Mouse (Mus musculus) heart, embryonic 12.5 days (tissue): ENCODE results near the gene Snapc3. TPM values are rescaled to one million over a fixed set of nuclear protein-coding genes. Genes with fewer than 3 reads are reported as not detected.

ENCODE experiments used
- ATAC-seq: fragments of 200-750 bp; cut with Nextera tagmentation; 2 replicates; pipeline ENCODE4 v1.8.0; 2017; ENCODE audit warnings: moderate TSS enrichment, moderate library complexity; ENCODE audit not compliant: insufficient number of reproducible peaks, low FRiP score
- H3K27ac ChIP-seq: fragments of 300-500 bp; sonication (generic); 2 replicates; pipeline ENCODE4 v1.5.1; 2016; ENCODE audit warnings: mild to moderate bottlenecking, moderate library complexity; ENCODE audit not compliant: poor library complexity, severe bottlenecking
- H3K27me3 ChIP-seq: fragments of 300-500 bp; sonication (generic); replicated peaks from 2 replicates; pipeline ENCODE4 v1.6.1; 2016; ENCODE audit warnings: mild to moderate bottlenecking, moderate library complexity
- H3K36me3 ChIP-seq: fragments of 300-500 bp; sonication (generic); 2 replicates; pipeline ENCODE4 v1.6.1; 2016; ENCODE audit warnings: mild to moderate bottlenecking, moderate library complexity
- H3K4me1 ChIP-seq: fragments of 300-500 bp; sonication (generic); replicated peaks from 2 replicates; pipeline ENCODE4 v1.6.1; 2016; ENCODE audit warnings: mild to moderate bottlenecking
- H3K4me2 ChIP-seq: fragments of 300-500 bp; sonication (generic); 2 replicates; pipeline ENCODE4 v1.6.1; 2016; ENCODE audit warnings: mild to moderate bottlenecking, moderate library complexity
- H3K4me3 ChIP-seq: fragments of 300-500 bp; sonication (generic); 2 replicates; pipeline ENCODE4 v1.5.1; 2016; ENCODE audit warnings: mild to moderate bottlenecking
- H3K9ac ChIP-seq: fragments of 300-500 bp; sonication (generic); 2 replicates; pipeline ENCODE4 v1.6.1; 2016; ENCODE audit warnings: mild to moderate bottlenecking, moderate library complexity
- H3K9me3 ChIP-seq: fragments of 300-500 bp; sonication (generic); replicated peaks from 2 replicates; pipeline ENCODE4 v1.6.1; 2016; ENCODE audit warnings: mild to moderate bottlenecking, moderate library complexity
- WGBS: fragments of 180-500 bp; shearing (Covaris S2); methylation state at CpG from one replicate; pipeline ENCODE4 v1.1.7; 2016; 5-methylcytosine and 5-hydroxymethylcytosine counted together
- polyA plus RNA-seq: library from polyadenylated mRNA; unstranded; fragments of >200 nt; fragmentation: Nextera tagmentation; extraction: Ambion mirVana; gene quantifications from 2 replicates; pipeline ENCODE4 v1.2.1, GENCODE M21; 2016

The Snapc3 gene
- 32.6 and 34.9 TPM in 2 replicates for polyA plus RNA-seq

DNA sequence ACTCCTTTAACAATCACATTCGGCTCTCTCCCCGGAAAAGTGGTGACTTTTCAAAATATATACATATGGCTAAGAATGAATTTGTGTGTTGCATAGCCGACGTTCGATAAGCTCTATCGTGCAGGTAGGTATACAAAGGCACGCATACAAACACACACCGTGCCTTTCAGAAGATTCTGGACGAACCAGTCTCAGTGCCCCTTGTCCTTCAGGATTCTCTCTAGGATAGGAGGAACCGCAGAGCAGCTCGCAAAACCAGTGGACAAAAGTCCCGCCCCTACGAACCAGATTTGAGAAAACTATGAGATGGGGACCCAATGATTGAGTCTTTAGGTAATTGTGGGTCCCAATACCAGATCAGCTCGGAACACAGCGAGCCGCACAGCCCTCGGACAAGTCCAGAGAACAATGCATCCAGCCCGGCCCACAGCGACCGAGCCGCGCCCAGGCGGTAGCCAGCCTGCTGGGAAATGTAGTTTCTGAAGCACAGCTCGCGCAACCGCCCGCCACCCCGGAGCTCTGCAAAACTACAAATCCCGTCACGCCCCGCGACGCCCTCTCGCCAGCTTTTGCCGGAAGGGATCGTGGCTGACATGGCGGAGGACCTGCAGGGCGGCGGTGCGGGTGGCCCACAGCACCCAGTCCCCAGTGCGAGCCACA, at the start of gene Snapc3:
Gene Snapc3 (plus strand): TSS at position 565 of the 660 bp plus-strand sequence.
- peaks cover 3% of the 10 kb centered on the region; the same call in 1 of the 2 replicates for H3K36me3 ChIP-seq
- peaks cover 6% of the 10 kb centered on the region for H3K9me3 ChIP-seq
- H3K4me1 ChIP-seq, result peaks cover 7% of the 10 kb centered on the region
- ATAC-seq, result peak; percentile 100
- peak within 1 kb of the TSS; percentile 82 for H3K27ac ChIP-seq
- peak within 1 kb of the TSS; percentile 96 for H3K9ac ChIP-seq
- no peaks in the 10 kb centered on the region for H3K27me3 ChIP-seq
- WGBS, result 1% methylated on average over 41 of the region's 41 CpGs
- peak within 1 kb of the TSS; percentile 72 for H3K4me2 ChIP-seq
- peak within 1 kb of the TSS; percentile 90 for H3K4me3 ChIP-seq

DNA sequence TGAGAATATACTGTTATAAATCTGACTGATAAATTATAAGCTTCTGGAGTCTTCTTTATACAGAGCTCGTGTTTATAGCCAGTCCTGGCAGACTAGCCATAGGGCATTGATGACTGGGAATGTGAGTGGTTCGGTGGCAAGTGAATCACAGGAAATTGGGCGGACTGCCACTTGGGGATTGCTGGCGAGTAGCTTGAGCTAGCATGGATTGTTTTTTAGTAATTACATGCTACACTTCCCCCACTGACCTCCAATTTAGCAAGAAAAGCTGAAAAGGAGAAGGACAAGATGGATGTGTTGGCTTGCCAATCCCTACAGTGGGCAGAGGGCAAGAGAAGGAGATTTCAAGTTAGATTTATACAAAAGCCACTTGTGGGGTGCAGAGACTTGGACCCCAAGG, 44.1 kb upstream of the Snapc3 start:
- no peaks in the 10 kb centered on the region for H3K4me1 ChIP-seq
- H3K4me3 ChIP-seq, result no peak overlapping the region
- WGBS, result 68% methylated on average over 4 of the region's 4 CpGs
- H3K9ac ChIP-seq, result no peak overlapping the region
- no peaks in the 10 kb centered on the region for H3K36me3 ChIP-seq
- H3K4me2 ChIP-seq, result no peak overlapping the region
- H3K27me3 ChIP-seq, result no peaks in the 10 kb centered on the region; the same call in 1 of the 2 replicates
- no peak overlapping the region for H3K27ac ChIP-seq
- no peaks in the 10 kb centered on the region for H3K9me3 ChIP-seq
- ATAC-seq, result no peak

DNA sequence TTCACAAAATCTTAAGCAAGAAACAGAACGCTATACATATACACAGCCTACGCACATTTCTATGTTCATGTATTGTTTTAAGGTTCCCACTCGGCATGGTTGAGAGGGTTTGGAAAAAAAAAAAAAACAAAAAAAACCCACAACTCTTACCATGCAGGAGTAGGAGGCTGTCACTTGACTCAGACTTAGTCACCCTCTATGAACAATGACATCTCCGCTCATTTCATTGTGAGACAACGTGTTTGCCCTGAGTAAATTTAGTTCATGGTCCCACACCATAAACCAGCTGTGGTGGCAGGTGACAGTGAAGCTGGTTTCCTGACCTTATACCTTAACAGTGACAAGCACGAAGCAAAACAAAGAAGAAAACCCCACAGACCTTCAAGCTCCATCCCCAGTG, 41.9 kb upstream of the Snapc3 start:
- H3K9me3 ChIP-seq, result no peaks in the 10 kb centered on the region
- no peak overlapping the region for H3K9ac ChIP-seq
- ATAC-seq, result no peak
- H3K4me3 ChIP-seq, result no peak overlapping the region
- WGBS, result 79% methylated on average over 6 of the region's 6 CpGs
- peaks cover 3% of the 10 kb centered on the region; the same call in 1 of the 2 replicates for H3K27me3 ChIP-seq
- H3K27ac ChIP-seq, result no peak overlapping the region
- no peaks in the 10 kb centered on the region for H3K4me1 ChIP-seq
- no peaks in the 10 kb centered on the region for H3K36me3 ChIP-seq
- H3K4me2 ChIP-seq, result no peak overlapping the region

DNA sequence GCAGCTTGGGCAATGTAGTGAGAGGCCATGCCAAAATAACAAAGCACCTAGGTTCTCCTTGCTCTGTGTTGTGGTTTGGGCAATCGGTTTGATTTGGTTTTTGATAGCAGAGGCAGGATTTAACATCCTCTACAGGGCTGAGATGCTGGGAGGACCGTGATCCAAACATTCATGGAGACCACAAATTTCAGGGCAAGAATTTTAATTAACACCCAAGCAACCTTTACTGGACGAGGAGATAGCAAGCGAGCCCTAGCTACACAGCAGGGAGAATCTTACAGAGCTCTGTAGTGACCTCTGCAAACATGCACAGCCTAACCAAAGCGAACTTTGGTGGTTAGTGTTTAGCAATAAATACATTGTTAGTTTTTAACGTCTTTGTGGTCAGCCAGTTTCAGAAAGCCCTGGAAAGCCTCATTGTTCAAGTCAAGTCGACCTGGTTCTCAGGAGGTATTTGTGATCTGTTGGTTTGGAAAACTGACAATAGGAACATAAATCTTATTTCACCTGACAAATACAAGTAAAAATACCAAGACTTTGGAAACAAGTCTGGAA, 41.0 kb upstream of the Snapc3 start:
- H3K9ac ChIP-seq, result no peak overlapping the region

DNA sequence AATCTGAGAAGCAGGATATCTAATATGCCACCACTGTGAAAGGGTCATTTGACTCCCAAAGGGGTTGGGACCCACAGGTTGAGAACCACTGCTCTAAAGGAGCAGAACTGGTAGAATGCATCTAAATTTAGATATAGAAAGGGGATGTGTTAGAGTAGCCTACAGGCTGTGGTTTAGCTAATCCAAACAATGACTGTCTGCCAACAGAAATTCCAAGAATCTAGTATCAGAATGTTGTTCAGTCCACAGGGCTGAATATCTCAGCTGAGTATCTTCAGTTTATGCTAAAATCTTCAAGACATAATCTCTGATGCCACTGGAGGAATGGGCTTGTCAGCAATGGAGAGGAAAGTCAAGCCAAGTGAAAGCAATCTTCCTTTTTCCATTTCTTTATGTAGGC, 38.5 kb upstream of the Snapc3 start:
- Histone ChIP-seq H3K4me1 (no peaks in the 10 kb centered on the region), H3K27me3 (0 out of 2 replicates have a peak, but pooled peaks cover 3% of the 10 kb centered on the region), H3K27ac (no peak overlapping the region), H3K4me3 (no peak overlapping the region), H3K9me3 (no peaks in the 10 kb centered on the region), H3K9ac (no peak overlapping the region), H3K4me2 (no peak overlapping the region), H3K36me3 (no peaks in the 10 kb centered on the region)
- ATAC-seq, result no peak

More for the DNA sequence above, 41.0 kb upstream of the Snapc3 start:
- Histone ChIP-seq H3K36me3 (no peaks in the 10 kb centered on the region), H3K4me2 (no peak overlapping the region), H3K4me3 (no peak overlapping the region), H3K4me1 (no peaks in the 10 kb centered on the region), H3K27ac (no peak overlapping the region), H3K27me3 (peaks cover 3% of the 10 kb centered on the region; the same call in 1 of the 2 replicates), H3K9me3 (no peaks in the 10 kb centered on the region)
- no peak for ATAC-seq
- 67% methylated on average over 7 of the region's 7 CpGs for WGBS

DNA sequence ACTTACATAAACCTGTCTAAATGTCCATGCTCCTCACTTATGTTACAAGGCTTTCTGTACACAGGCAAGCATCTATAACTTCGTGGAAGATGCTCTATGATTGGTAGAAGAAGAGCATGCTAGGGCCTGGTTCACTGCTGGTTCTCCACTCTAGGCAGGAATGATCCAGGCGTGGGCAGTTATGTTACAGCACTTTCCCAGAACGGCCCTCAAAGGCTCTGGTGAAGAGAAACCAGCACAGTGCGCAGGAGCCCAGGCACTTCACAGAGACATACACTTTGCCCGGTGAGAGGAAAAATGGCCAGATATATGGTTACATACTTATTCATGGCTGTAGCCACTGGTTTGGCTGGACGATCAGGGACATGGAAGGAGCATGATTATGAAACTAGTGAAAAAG, 37.8 kb upstream of the Snapc3 start:
- WGBS, result 81% methylated on average over 6 of the region's 6 CpGs
- Histone ChIP-seq H3K9me3 (no peaks in the 10 kb centered on the region), H3K36me3 (no peaks in the 10 kb centered on the region), H3K4me3 (no peak overlapping the region), H3K4me2 (no peak overlapping the region), H3K9ac (no peak overlapping the region), H3K27ac (no peak overlapping the region), H3K4me1 (no peaks in the 10 kb centered on the region), H3K27me3 (0 out of 2 replicates have a peak, but pooled peaks cover 3% of the 10 kb centered on the region)
- ATAC-seq, result no peak

DNA sequence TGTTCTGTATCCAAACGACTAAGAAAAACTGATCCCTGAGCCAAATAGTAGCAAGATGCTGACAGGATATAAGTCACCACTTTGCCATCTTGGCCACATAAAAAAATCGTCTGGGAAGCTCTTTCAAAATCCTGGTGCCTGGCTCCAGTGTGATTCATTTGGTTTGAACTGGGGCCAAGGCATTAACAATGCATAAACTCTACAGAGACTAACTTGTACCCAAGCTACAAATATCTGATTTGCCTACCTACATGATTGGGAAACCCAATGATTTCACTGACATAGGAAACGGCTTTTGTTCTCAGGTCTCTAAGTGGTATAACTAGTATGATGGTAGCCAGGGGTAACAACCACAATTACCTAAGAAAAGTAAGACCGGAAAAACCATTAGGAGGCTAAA, 37.3 kb upstream of the Snapc3 start:
- ATAC-seq, result no peak
- H3K4me3 ChIP-seq, result no peak overlapping the region
- no peak overlapping the region for H3K27ac ChIP-seq
- H3K4me1 ChIP-seq, result no peaks in the 10 kb centered on the region
- WGBS, result 65% methylated on average over 4 of the region's 4 CpGs
- no peak overlapping the region for H3K9ac ChIP-seq
- H3K27me3 ChIP-seq, result 0 out of 2 replicates have a peak, but pooled peaks cover 3% of the 10 kb centered on the region
- H3K9me3 ChIP-seq, result no peaks in the 10 kb centered on the region
- H3K4me2 ChIP-seq, result no peak overlapping the region
- no peaks in the 10 kb centered on the region for H3K36me3 ChIP-seq

DNA sequence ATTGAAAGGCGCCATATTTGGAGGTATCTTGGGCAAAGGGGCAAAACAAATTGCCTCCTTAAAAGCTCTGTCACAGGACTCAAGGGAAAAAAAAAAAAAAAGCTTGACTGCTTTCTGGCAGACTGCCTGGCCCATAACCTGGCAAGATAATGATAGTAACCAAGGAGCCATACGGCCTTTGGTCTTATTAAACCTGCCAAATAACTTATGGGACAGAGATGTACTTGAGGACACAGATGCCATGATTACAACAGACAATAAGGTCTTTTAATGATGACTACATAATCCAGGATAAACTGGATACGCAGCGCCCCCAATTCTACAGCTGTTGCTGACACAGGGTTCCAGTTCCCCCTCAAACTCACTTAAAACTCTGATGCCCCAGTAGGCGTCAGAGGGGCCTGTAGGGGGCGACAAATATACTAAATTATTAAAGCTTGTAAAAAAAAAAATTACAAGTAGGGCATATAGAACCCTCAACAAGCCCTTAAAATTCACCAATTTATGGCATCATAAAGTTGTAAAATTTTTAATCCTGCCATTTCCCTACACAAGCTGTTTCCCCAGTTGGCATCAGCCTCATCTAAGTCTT, 33.5 kb upstream of the Snapc3 start:
- no peak overlapping the region for H3K27ac ChIP-seq
- H3K27me3 ChIP-seq, result 0 out of 2 replicates have a peak, but pooled peaks cover 3% of the 10 kb centered on the region
- no peak overlapping the region for H3K9ac ChIP-seq
- H3K9me3 ChIP-seq, result 0 out of 2 replicates have a peak, but pooled peaks cover 5% of the 10 kb centered on the region
- no peak overlapping the region for H3K4me3 ChIP-seq
- H3K36me3 ChIP-seq, result no peaks in the 10 kb centered on the region
- 55% methylated on average over 6 of the region's 6 CpGs for WGBS
- ATAC-seq, result no peak
- no peak overlapping the region for H3K4me2 ChIP-seq
- H3K4me1 ChIP-seq, result no peaks in the 10 kb centered on the region

DNA sequence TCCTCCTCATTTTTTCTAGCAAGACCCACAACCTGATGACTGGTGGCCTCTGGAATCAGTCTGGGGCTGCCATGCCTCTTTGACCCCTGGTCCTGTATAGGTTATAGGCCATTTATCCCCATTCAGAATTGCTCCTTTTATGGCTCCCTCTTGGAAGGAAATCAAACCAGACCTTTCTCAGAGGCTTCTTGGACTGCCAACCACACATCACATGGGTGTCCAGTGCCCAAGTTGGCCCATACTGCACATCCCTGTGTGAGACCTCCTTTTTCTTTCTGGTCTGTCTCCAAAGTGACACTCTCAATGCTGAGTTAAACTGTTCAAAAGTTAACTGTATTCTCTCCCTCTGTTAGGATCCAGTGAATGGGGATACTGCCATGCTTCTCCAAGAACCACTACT, 32.4 kb upstream of the Snapc3 start:
- H3K9ac ChIP-seq, result no peak overlapping the region
- no peak overlapping the region for H3K27ac ChIP-seq
- H3K4me1 ChIP-seq, result no peaks in the 10 kb centered on the region
- no peak overlapping the region for H3K4me2 ChIP-seq
- ATAC-seq, result no peak
- 0 out of 2 replicates have a peak, but pooled peaks cover 5% of the 10 kb centered on the region for H3K9me3 ChIP-seq
- no peak overlapping the region for H3K4me3 ChIP-seq
- no peaks in the 10 kb centered on the region for H3K27me3 ChIP-seq
- H3K36me3 ChIP-seq, result no peaks in the 10 kb centered on the region

DNA sequence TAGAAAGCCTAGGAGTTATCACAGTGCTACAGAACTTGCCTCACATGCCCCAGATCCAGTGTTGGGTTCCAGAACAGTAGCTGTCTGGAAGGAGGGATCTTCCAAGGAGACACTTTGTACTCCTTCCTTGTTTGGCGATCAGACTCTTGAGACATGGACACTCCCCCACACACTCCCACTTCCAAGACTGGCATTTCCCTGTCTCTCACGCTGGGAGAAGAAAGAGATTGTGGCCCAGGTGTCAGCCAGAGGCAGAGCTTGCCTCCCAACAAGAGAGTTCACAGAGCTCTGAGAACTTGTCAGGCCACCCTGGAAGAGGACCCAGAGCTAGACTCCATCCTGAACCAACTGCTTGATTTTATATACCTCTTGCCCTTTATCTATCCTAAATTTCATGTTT, 27.0 kb upstream of the Snapc3 start:
- H3K4me3 ChIP-seq, result no peak overlapping the region

DNA sequence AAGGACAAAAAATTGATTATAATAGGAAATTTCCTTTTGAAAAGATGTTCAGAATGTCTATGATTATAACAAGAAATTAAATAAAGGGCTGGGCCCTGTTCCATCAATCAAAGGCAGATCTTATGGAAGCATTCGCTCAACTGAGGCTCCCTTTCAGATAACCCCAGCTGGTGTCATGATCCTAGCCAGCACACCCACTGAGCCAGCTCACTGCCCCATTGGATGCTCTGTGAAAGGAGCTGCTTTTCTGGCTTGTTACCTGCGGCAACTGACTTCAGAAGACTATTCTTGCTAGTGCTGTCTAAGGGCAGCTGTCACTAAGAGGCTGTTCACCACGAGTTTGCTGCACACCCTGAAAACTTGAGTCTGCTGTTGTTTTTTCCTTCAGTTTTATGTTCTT, 25.6 kb upstream of the Snapc3 start:
- 27% methylated on average over 3 of the region's 3 CpGs for WGBS
- 0 out of 2 replicates have a peak, but pooled peaks cover 1% of the 10 kb centered on the region for H3K9me3 ChIP-seq
- H3K4me3 ChIP-seq, result no peak overlapping the region
- no peak overlapping the region for H3K9ac ChIP-seq
- H3K36me3 ChIP-seq, result no peaks in the 10 kb centered on the region
- H3K27me3 ChIP-seq, result no peaks in the 10 kb centered on the region
- ATAC-seq, result no peak
- no peaks in the 10 kb centered on the region for H3K4me1 ChIP-seq
- no peak overlapping the region for H3K4me2 ChIP-seq
- H3K27ac ChIP-seq, result no peak overlapping the region

More for the DNA sequence above, 27.0 kb upstream of the Snapc3 start:
- no peak overlapping the region for H3K27ac ChIP-seq
- H3K36me3 ChIP-seq, result no peaks in the 10 kb centered on the region
- H3K9ac ChIP-seq, result no peak overlapping the region
- no peaks in the 10 kb centered on the region for H3K27me3 ChIP-seq
- H3K4me1 ChIP-seq, result no peaks in the 10 kb centered on the region
- H3K9me3 ChIP-seq, result 0 out of 2 replicates have a peak, but pooled peaks cover 5% of the 10 kb centered on the region
- ATAC-seq, result no peak
- 38% methylated on average over 2 of the region's 2 CpGs for WGBS
- no peak overlapping the region for H3K4me2 ChIP-seq
